Comparison of ENCODE assay signal across 16 mouse cellular contexts in genomic region chr11:75031251-75031650, GRCm38 (mm10).
DNase-seq lines count a peak whose midpoint lies in the region; ATAC-seq lines count a peak whose summit lies in the region.
"Had no signal": no experiment of that assay in that cellular context is flagged by ENCODE, and none has a peak within 500 bp of the region (broad histone marks: within the 10 kb centered on the region; RNA-seq: fewer than 3 reads in every experiment).

No protein-coding gene starts in this region.

- H3K27ac ChIP-seq in heart, embryonic 12.5 days (ENCODE audit: poor library complexity, severe bottlenecking): no peak overlapping the region
- no peak overlapping the region for H3K27ac ChIP-seq in midbrain, embryonic 14.5 days (replicated peaks; ENCODE audit: low read depth, low read length)
- H3K27ac ChIP-seq in midbrain, embryonic 15.5 days: no peak overlapping the region
- no peak overlapping the region for H3K27ac ChIP-seq in neural tube, embryonic 15.5 days (replicated peaks)
- H3K27ac ChIP-seq: intestine, embryonic 15.5 days had no signal

- 77% methylated on average over 2 of the region's 2 CpGs for WGBS in heart, embryonic 12.5 days
- 47% methylated on average over 2 of the region's 2 CpGs for WGBS in midbrain, embryonic 14.5 days
- WGBS in midbrain, embryonic 15.5 days: 46% methylated on average over 2 of the region's 2 CpGs
- 23% methylated on average over 2 of the region's 2 CpGs for WGBS in neural tube, embryonic 15.5 days

- no peaks in the 10 kb centered on the region for H3K27me3 ChIP-seq in heart, embryonic 12.5 days (replicated peaks)
- H3K27me3 ChIP-seq in midbrain, embryonic 14.5 days (ENCODE audit: control insufficient read depth, insufficient read depth, low read length): no peaks in the 10 kb centered on the region
- no peaks in the 10 kb centered on the region for H3K27me3 ChIP-seq in midbrain, embryonic 15.5 days (replicated peaks)
- H3K27me3 ChIP-seq in neural tube, embryonic 15.5 days (replicated peaks): no peaks in the 10 kb centered on the region
- H3K27me3 ChIP-seq: intestine, embryonic 15.5 days; Patski had no signal

- H3K9me3 ChIP-seq in heart, embryonic 12.5 days (replicated peaks): no peaks in the 10 kb centered on the region
- no peaks in the 10 kb centered on the region for H3K9me3 ChIP-seq in midbrain, embryonic 14.5 days (ENCODE audit: control insufficient read depth, low read length)
- no peaks in the 10 kb centered on the region for H3K9me3 ChIP-seq in midbrain, embryonic 15.5 days
- no peaks in the 10 kb centered on the region for H3K9me3 ChIP-seq in neural tube, embryonic 15.5 days (replicated peaks)
- H3K9me3 ChIP-seq: intestine, embryonic 15.5 days had no signal

- H3K9ac ChIP-seq in heart, embryonic 12.5 days: no peak overlapping the region
- H3K9ac ChIP-seq in midbrain, embryonic 14.5 days (replicated peaks; ENCODE audit: low read length): no peak overlapping the region
- no peak overlapping the region for H3K9ac ChIP-seq in midbrain, embryonic 15.5 days
- H3K9ac ChIP-seq in neural tube, embryonic 15.5 days (replicated peaks): no peak overlapping the region
- H3K9ac ChIP-seq: intestine, embryonic 15.5 days had no signal

- no peak overlapping the region for H3K4me3 ChIP-seq in heart, embryonic 12.5 days
- H3K4me3 ChIP-seq in midbrain, embryonic 14.5 days (replicated peaks; ENCODE audit: low read depth, low read length): no peak overlapping the region
- no peak overlapping the region for H3K4me3 ChIP-seq in midbrain, embryonic 15.5 days
- H3K4me3 ChIP-seq in neural tube, embryonic 15.5 days (replicated peaks): no peak overlapping the region
- H3K4me3 ChIP-seq: intestine, embryonic 15.5 days had no signal

- DNase-seq in heart, adult 9 months (ENCODE audit: low spot score in 2 of 2): no peak
- peak; percentile 29 for DNase-seq in midbrain, embryonic 14.5 days
- peak; percentile 54 for DNase-seq in retina, postnatal 1 day
- no peak for DNase-seq in ovary, adult 18-20 months (ENCODE audit: low spot score)
- DNase-seq: adrenal gland, adult 8-10 months; cerebellum, postnatal 36 days; kidney, postnatal 25 days; left cerebral cortex, postnatal 4 days; right cerebral cortex, postnatal 14 days; thymus, postnatal 25 days had no signal

- H3K4me2 ChIP-seq in heart, embryonic 12.5 days: no peak overlapping the region
- no peak overlapping the region for H3K4me2 ChIP-seq in midbrain, embryonic 14.5 days (ENCODE audit: low read length)
- H3K4me2 ChIP-seq in midbrain, embryonic 15.5 days: no peak overlapping the region
- no peak overlapping the region for H3K4me2 ChIP-seq in neural tube, embryonic 15.5 days
- H3K4me2 ChIP-seq: intestine, embryonic 15.5 days had no signal

- peaks cover 24% of the 10 kb centered on the region for H3K4me1 ChIP-seq in heart, embryonic 12.5 days (replicated peaks)
- no peaks in the 10 kb centered on the region for H3K4me1 ChIP-seq in midbrain, embryonic 14.5 days (ENCODE audit: control insufficient read depth, insufficient read depth, low read length)
- no peaks in the 10 kb centered on the region for H3K4me1 ChIP-seq in midbrain, embryonic 15.5 days
- peaks cover 6% of the 10 kb centered on the region for H3K4me1 ChIP-seq in neural tube, embryonic 15.5 days

- H3K36me3 ChIP-seq in heart, embryonic 12.5 days: no peaks in the 10 kb centered on the region
- no peaks in the 10 kb centered on the region for H3K36me3 ChIP-seq in midbrain, embryonic 14.5 days (ENCODE audit: control insufficient read depth, insufficient read depth, low read length)
- no peaks in the 10 kb centered on the region for H3K36me3 ChIP-seq in midbrain, embryonic 15.5 days (replicated peaks)
- no peaks in the 10 kb centered on the region; the same call in 1 of the 2 replicates for H3K36me3 ChIP-seq in neural tube, embryonic 15.5 days
- H3K36me3 ChIP-seq: intestine, embryonic 15.5 days had no signal

- peak; percentile 39; the same call in 1 of the 2 replicates for ATAC-seq in heart, embryonic 12.5 days (ENCODE audit: insufficient number of reproducible peaks, low FRiP score)
- ATAC-seq in midbrain, embryonic 14.5 days (ENCODE audit: low FRiP score, low TSS enrichment): no peak
- no peak for ATAC-seq in midbrain, embryonic 15.5 days (replicated peaks)
- peak; percentile 27; the same call in 1 of the 2 replicates for ATAC-seq in granulocyte monocyte progenitor cell, adult 5-6 weeks (replicated peaks; ENCODE audit: poor library complexity, severe bottlenecking)
- no peak for ATAC-seq in neural tube, embryonic 15.5 days (ENCODE audit: low FRiP score)
- ATAC-seq: intestine, embryonic 15.5 days; Patski had no signal

Comparison
In these comparisons a context has a peak if more than half of its experiments do, and no peak if none do; other contexts are left out.
1. ATAC-seq: peak in heart, embryonic 12.5 days (single experiment) and granulocyte monocyte progenitor cell, adult 5-6 weeks (single experiment); none in midbrain, embryonic 14.5 days (single experiment), midbrain, embryonic 15.5 days (single experiment) and neural tube, embryonic 15.5 days (single experiment).
2. DNase-seq: peak in midbrain, embryonic 14.5 days (single experiment) and retina, postnatal 1 day (single experiment); none in heart, adult 9 months (0 of 2) and ovary, adult 18-20 months (single experiment).